Mouse (Mus musculus): ENCODE results near the gene Mill2. TPM values are rescaled to one million over a fixed set of nuclear protein-coding genes. Genes with fewer than 3 reads are reported as not detected.
"Not testable (repeated sequence)": the region's sequence is repeated elsewhere in the genome, so short reads cannot be mapped to it uniquely, and the experiment has no call there.

Mill2 gene
- 1 to 10 TPM; 2.3 to 2.6 TPM for total RNA-seq (2021)
- long read RNA-seq, experiment 1, result 0 reads
- long read RNA-seq, experiment 2, partial matches to known transcripts, result 1 of 2 reads
- long read RNA-seq, experiment 2, other reads (novel, unspliced or antisense), result 0 of 2 reads

- Histone ChIP-seq H3K27ac (peak within 1 kb of the TSS; percentile 86), H3K4me3 (peak within 1 kb of the TSS; percentile 54)
- no peak for DNase-seq (ENCODE audit: low spot score in 2 of 2)
- TF ChIP-seq CTCF (conservative IDR thresholded peaks at IDR 0.05), result no peak
Measured at GRCm38 (mm10) chr7:18839865-18840264, at the start of gene Mill2. Mill2 (plus strand) TSS chr7:18839966.

GRCm38 (mm10) chr7:18790671-18791070 lies 49.1 kb upstream of the Mill2 start:
- not testable (repeated sequence) for H3K27ac ChIP-seq; H3K4me3 ChIP-seq; DNase-seq (ENCODE audit: low spot score in 2 of 2)

- Histone ChIP-seq H3K4me3 (no peak within 1 kb of the TSS), H3K27ac (no peak within 1 kb of the TSS)
- no peak for DNase-seq (ENCODE audit: low spot score in 2 of 2)
- no peak for TF ChIP-seq CTCF (conservative IDR thresholded peaks at IDR 0.05)
Measured at GRCm38 (mm10) chr7:18798420-18798819, 41.3 kb upstream of the Mill2 start, which contains the start of gene Psg19. Psg19 (minus strand) TSS chr7:18798520.

GRCm38 (mm10) chr7:18799129-18799528 lies 40.6 kb upstream of the Mill2 start:
- no peak overlapping the region for H3K4me3 ChIP-seq
- no peak overlapping the region for H3K27ac ChIP-seq
- TF ChIP-seq CTCF (conservative IDR thresholded peaks at IDR 0.05), result peak; percentile 50
- no peak for DNase-seq (ENCODE audit: low spot score in 2 of 2)

- Histone ChIP-seq H3K4me3 (no peak overlapping the region), H3K27ac (no peak overlapping the region)
- no peak for TF ChIP-seq CTCF (conservative IDR thresholded peaks at IDR 0.05)
- no peak for DNase-seq (ENCODE audit: low spot score in 2 of 2)
Measured at GRCm38 (mm10) chr7:18803526-18803925, 36.2 kb upstream of the Mill2 start.

- Histone ChIP-seq H3K4me3 (no peak overlapping the region), H3K27ac (no peak overlapping the region)
- DNase-seq (ENCODE audit: low spot score in 2 of 2), result no peak
- no peak for TF ChIP-seq CTCF (conservative IDR thresholded peaks at IDR 0.05)
Measured at GRCm38 (mm10) chr7:18818301-18818700, 21.5 kb upstream of the Mill2 start.

GRCm38 (mm10) chr7:18821507-18821906 lies 18.3 kb upstream of the Mill2 start, which contains the start of gene Psg17:
Psg17 (minus strand) TSS chr7:18821607.
- no peak for TF ChIP-seq CTCF (conservative IDR thresholded peaks at IDR 0.05)
- Histone ChIP-seq H3K4me3 (no peak within 1 kb of the TSS), H3K27ac (no peak within 1 kb of the TSS)
- DNase-seq (ENCODE audit: low spot score in 2 of 2), result no peak

- TF ChIP-seq CTCF (conservative IDR thresholded peaks at IDR 0.05), result no peak
- DNase-seq (ENCODE audit: low spot score in 2 of 2), result no peak
Measured at GRCm38 (mm10) chr7:18827792-18828546, 11.8 kb upstream of the Mill2 start.

GRCm38 (mm10) chr7:18828592-18828991 lies 11.2 kb upstream of the Mill2 start:
- H3K27ac ChIP-seq, result no peak overlapping the region
- DNase-seq (ENCODE audit: low spot score in 2 of 2), result no peak
- peak; percentile 69 for TF ChIP-seq CTCF (conservative IDR thresholded peaks at IDR 0.05)
- H3K4me3 ChIP-seq, result no peak overlapping the region

More at GRCm38 (mm10) chr7:18827792-18828546, 11.8 kb upstream of the Mill2 start:
- Histone ChIP-seq H3K4me3 (no peak overlapping the region), H3K27ac (no peak overlapping the region)

GRCm38 (mm10) chr7:18829545-18829944 lies 10.2 kb upstream of the Mill2 start:
- Histone ChIP-seq H3K27ac (no peak overlapping the region), H3K4me3 (no peak overlapping the region)
- DNase-seq (ENCODE audit: low spot score in 2 of 2), result no peak
- TF ChIP-seq CTCF (conservative IDR thresholded peaks at IDR 0.05), result no peak

GRCm38 (mm10) chr7:18832298-18832697 lies 7.5 kb upstream of the Mill2 start:
- TF ChIP-seq CTCF (conservative IDR thresholded peaks at IDR 0.05), result peak; percentile 44
- Histone ChIP-seq H3K27ac (no peak overlapping the region), H3K4me3 (no peak overlapping the region)
- no peak for DNase-seq (ENCODE audit: low spot score in 2 of 2)

- Histone ChIP-seq H3K4me3 (peak overlapping the region; percentile 54), H3K27ac (peak overlapping the region; percentile 86)
- no peak for DNase-seq (ENCODE audit: low spot score in 2 of 2)
- TF ChIP-seq CTCF (conservative IDR thresholded peaks at IDR 0.05), result no peak
Measured at GRCm38 (mm10) chr7:18840386-18841173, 814 bp downstream of the Mill2 start.

GRCm38 (mm10) chr7:18841174-18841567 lies 1.4 kb downstream of the Mill2 start:
- DNase-seq (ENCODE audit: low spot score in 2 of 2), result no peak
- Histone ChIP-seq H3K27ac (peak overlapping the region; percentile 86; the same call in 1 of the 2 replicates), H3K4me3 (peak overlapping the region; percentile 54; the same call in 1 of the 2 replicates)
- TF ChIP-seq CTCF (conservative IDR thresholded peaks at IDR 0.05), result no peak

All from layer of hippocampus, adult 2 months (tissue).